Mouse (Mus musculus): ENCODE results near the gene Insig1. TPM values are rescaled to one million over a fixed set of nuclear protein-coding genes. Genes with fewer than 3 reads are reported as not detected.
A peak's percentile ranks its signal among the peaks of the same experiment; 100 is the strongest.

Gene Insig1
- polyA plus RNA-seq, 1 experiment from 2014 or later: 87.8 TPM

DNA sequence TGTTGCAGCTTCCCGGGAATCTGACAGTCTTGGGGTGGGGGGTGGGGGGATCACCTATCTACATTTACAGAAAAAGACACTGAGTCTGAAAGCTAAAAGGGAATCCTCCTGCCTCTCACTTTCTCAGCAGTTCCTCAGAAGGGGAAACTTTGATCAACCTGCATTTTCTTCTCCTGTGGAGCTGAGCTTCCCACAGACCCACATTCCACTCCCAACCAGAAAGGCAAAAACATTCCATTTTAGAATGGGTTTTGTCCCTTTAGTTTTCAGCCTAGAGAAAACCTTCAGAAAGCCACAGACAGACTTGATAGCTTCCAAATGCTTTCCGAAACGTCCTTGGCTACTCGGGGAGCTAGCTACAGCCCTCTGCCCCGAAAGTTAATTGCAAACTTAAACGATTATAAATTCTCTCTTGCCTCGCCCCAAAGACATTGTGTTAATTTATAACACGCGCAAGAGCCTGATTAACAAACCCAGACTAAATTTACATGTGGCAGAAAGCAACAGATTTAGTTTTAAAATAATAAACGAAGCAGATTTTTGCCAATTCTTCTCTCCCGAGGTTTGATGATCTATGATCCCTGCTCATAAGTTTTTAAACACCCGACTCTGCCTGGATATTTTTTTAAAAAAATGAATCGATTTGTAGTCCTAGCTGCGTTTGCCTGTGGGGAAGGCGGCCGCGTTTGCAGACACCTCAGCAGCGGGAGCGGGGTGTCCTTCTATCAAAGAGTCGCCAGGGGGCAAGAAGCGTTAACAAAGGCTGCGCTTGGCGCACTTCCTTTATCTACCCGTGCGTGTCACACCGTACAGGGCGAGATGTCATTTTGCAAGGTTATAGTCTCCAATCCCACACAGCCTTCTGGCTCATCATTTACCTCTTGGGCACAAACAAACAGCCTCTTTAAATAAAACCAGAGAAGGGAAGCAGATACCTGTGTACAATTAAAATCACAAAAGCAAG is 51.6 kb downstream of the Insig1 start:
- no peaks in the 10 kb centered on the region for H3K9me3 ChIP-seq
- WGBS: under 1% methylated on average over 27 of the region's 27 CpGs
- peak overlapping the region; percentile 31 for H3K4me3 ChIP-seq (replicated peaks)
- H3K9ac ChIP-seq (replicated peaks): peak overlapping the region; percentile 60
- H3K4me2 ChIP-seq (replicated peaks): peak overlapping the region; percentile 48
- peaks cover 90% of the 10 kb centered on the region for H3K27me3 ChIP-seq
- H3K36me3 ChIP-seq: no peaks in the 10 kb centered on the region
- ATAC-seq: peak; percentile 79
- H3K27ac ChIP-seq: peak overlapping the region; percentile 87
- H3K4me1 ChIP-seq (replicated peaks): peaks cover 25% of the 10 kb centered on the region

DNA sequence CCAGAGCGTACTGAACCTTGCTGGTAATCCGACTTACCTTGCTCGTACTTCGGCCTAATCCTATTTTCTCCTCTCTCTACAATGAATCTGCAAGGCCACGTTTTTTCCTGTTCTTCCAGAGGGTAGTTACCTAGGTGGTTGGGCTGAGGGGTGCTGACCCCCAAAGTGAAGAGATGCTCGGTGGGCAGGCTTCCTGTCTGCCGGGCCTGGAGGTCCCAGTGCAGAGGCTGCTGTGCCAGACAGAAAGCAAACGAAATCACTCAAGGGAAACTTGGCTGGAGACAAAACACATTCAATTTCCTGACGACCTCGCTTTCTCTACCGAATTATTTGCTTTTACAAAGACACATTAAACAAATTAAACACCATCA is 52.3 kb downstream of the Insig1 start:
- H3K4me2 ChIP-seq (replicated peaks): peak overlapping the region; percentile 48
- WGBS: under 1% methylated on average over 11 of the region's 11 CpGs
- H3K9ac ChIP-seq (replicated peaks): peak overlapping the region; percentile 34; the same call in 1 of the 2 replicates
- peaks cover 89% of the 10 kb centered on the region for H3K27me3 ChIP-seq
- no peaks in the 10 kb centered on the region for H3K36me3 ChIP-seq
- H3K9me3 ChIP-seq: no peaks in the 10 kb centered on the region
- peak overlapping the region; percentile 87 for H3K27ac ChIP-seq
- peak overlapping the region; percentile 31 for H3K4me3 ChIP-seq (replicated peaks)
- H3K4me1 ChIP-seq (replicated peaks): peaks cover 18% of the 10 kb centered on the region
- no peak; the same call in 1 of the 2 replicates for ATAC-seq

DNA sequence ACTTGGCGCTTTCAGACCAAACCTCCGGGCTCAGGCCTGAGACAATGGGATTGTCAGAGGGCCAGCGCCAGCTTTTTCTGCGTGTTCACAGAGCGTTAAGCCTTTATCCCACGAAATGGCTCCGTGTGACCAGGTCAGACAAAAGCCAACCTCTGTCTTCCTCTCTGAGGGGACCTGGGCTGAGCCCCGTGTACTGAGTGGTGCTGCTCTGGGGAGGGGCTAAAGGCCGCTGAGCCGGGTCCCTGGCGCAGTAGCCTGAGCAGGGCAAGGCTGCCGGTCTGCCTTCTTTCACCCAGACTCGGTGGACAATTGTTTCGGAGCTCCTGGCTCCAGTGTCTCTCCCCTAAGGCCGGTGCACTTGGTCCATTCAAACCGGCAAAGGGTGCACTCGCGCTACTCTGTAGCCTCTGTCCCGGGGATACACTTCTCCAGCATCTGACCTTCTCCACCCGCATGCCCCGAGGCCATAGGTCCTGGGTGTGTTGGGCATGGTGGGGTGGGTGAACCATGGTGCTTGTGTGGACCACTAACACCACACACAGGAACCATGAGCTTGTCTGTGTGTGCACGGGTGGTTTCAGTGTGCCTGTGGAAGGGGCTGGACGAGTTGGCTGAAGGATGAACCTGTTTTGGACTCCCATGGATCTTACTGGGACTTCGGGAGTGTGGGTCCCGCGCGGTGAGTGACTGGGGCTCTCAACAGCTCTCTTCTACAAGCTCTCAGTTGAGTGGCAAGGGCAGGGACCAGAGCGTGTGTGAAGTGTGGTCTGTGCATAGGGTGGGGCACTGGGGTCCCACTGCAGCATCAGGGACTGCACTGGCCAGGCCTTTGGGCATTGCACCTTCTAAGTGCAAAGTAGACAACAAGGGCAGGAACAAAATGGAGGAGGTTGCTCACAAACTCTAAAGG is 53.4 kb downstream of the Insig1 start:
- Histone ChIP-seq H3K27me3 (peaks cover 83% of the 10 kb centered on the region), H3K4me1 (replicated peaks) (peaks cover 17% of the 10 kb centered on the region)

More for the DNA sequence above, 53.4 kb downstream of the Insig1 start:
- H3K4me2 ChIP-seq (replicated peaks): peak overlapping the region; percentile 48
- 2% methylated on average over 28 of the region's 28 CpGs for WGBS
- peak; percentile 84 for ATAC-seq
- H3K36me3 ChIP-seq: no peaks in the 10 kb centered on the region
- peak overlapping the region; percentile 59 for H3K9ac ChIP-seq (replicated peaks)
- peak overlapping the region; percentile 87 for H3K27ac ChIP-seq
- no peaks in the 10 kb centered on the region for H3K9me3 ChIP-seq
- H3K4me3 ChIP-seq (replicated peaks): peak overlapping the region; percentile 31

Other genes starting within 250 kb of the Insig1 start
- 0.48 and 0.52 TPM in 2 replicates for gene Htr5a, start 229.2 kb upstream of the Insig1 start, polyA plus RNA-seq (2015; fragmentation: Nextera tagmentation; extraction: Ambion mirVana)
- gene En2, start 94.3 kb downstream of the Insig1 start, polyA plus RNA-seq (2015; fragmentation: Nextera tagmentation; extraction: Ambion mirVana): 1.9 and 2.2 TPM in 2 replicates
- 85.5 and 90.2 TPM in 2 replicates for gene Cnpy1, start 174.4 kb downstream of the Insig1 start, polyA plus RNA-seq (2015; fragmentation: Nextera tagmentation; extraction: Ambion mirVana)
- gene Rbm33, start 245.8 kb downstream of the Insig1 start, polyA plus RNA-seq (2015; fragmentation: Nextera tagmentation; extraction: Ambion mirVana): 21.0 and 24.3 TPM in 2 replicates

All from midbrain, embryonic 13.5 days (tissue).